Mouse (Mus musculus) forebrain, embryonic 12.5 days (tissue): ENCODE results near the gene Tnip2. TPM values are rescaled to one million over a fixed set of nuclear protein-coding genes. Genes with fewer than 3 reads are reported as not detected.

Experiments used
- ATAC-seq: fragments of 200-750 bp; cut with Nextera tagmentation; 2 replicates; pipeline ENCODE4 v1.8.0; 2017; ENCODE audit warnings: moderate TSS enrichment; ENCODE audit not compliant: low FRiP score
- H3K27ac ChIP-seq: fragments of 300-500 bp; sonication (generic); 2 replicates; pipeline ENCODE4 v1.5.1; 2016; ENCODE audit warnings: mild to moderate bottlenecking
- H3K27me3 ChIP-seq: fragments of 300-500 bp; sonication (generic); 2 replicates; pipeline ENCODE4 v1.6.1; 2016; ENCODE audit warnings: mild to moderate bottlenecking
- H3K36me3 ChIP-seq: fragments of 300-500 bp; sonication (generic); replicated peaks from 2 replicates; pipeline ENCODE4 v1.6.1; 2016; ENCODE audit warnings: mild to moderate bottlenecking
- H3K4me1 ChIP-seq: fragments of 300-500 bp; sonication (generic); 2 replicates; pipeline ENCODE4 v1.6.1; 2016
- H3K4me2 ChIP-seq: fragments of 300-500 bp; sonication (generic); 2 replicates; pipeline ENCODE4 v1.6.1; 2016; ENCODE audit warnings: mild to moderate bottlenecking, moderate library complexity
- H3K4me3 ChIP-seq: fragments of 300-500 bp; sonication (generic); replicated peaks from 2 replicates; pipeline ENCODE4 v1.5.1; 2016; ENCODE audit warnings: mild to moderate bottlenecking
- H3K9ac ChIP-seq: fragments of 300-500 bp; sonication (generic); 2 replicates; pipeline ENCODE4 v1.6.1; 2016; ENCODE audit warnings: mild to moderate bottlenecking
- H3K9me3 ChIP-seq: fragments of 300-500 bp; sonication (generic); 2 replicates; pipeline ENCODE4 v1.6.1; 2016
- WGBS: fragments of 180-500 bp; shearing (Covaris S2); methylation state at CpG from one replicate; pipeline ENCODE4 v1.1.7; 2016; 5-methylcytosine and 5-hydroxymethylcytosine counted together
- polyA plus RNA-seq: library from polyadenylated mRNA; unstranded; fragments of >200 nt; fragmentation: Nextera tagmentation; extraction: Ambion mirVana; gene quantifications from 2 replicates; pipeline ENCODE4 v1.2.1, GENCODE M21; 2016

Gene Tnip2
- polyA plus RNA-seq, 1 experiment from 2014 or later = 9.2 TPM

- Histone ChIP-seq H3K9me3 (no peaks in the 10 kb centered on the region), H3K36me3 (no peaks in the 10 kb centered on the region), H3K27ac (no peak overlapping the region), H3K27me3 (peaks cover 13% of the 10 kb centered on the region; the same call in 1 of the 2 replicates), H3K9ac (no peak overlapping the region), H3K4me3 (no peak overlapping the region), H3K4me1 (0 out of 2 replicates have a peak, but pooled peaks cover under 1% of the 10 kb centered on the region), H3K4me2 (no peak overlapping the region)
- WGBS = 76% methylated on average over 11 of the region's 11 CpGs
- no peak for ATAC-seq
Measured at GRCm38 (mm10) chr5:34520458-34521209, 6.8 kb upstream of the Tnip2 start.

GRCm38 (mm10) chr5:34519389-34519910, 5.7 kb upstream of the Tnip2 start:
- H3K4me2 ChIP-seq = no peak overlapping the region
- no peak overlapping the region for H3K9ac ChIP-seq
- no peak overlapping the region for H3K4me3 ChIP-seq
- ATAC-seq = no peak
- H3K9me3 ChIP-seq = no peaks in the 10 kb centered on the region
- H3K27ac ChIP-seq = no peak overlapping the region
- peaks cover 14% of the 10 kb centered on the region; the same call in 1 of the 2 replicates for H3K27me3 ChIP-seq
- 0 out of 2 replicates have a peak, but pooled peaks cover under 1% of the 10 kb centered on the region for H3K4me1 ChIP-seq
- no peaks in the 10 kb centered on the region for H3K36me3 ChIP-seq
- 84% methylated on average over 9 of the region's 9 CpGs for WGBS

GRCm38 (mm10) chr5:34517913-34518312, 4.1 kb upstream of the Tnip2 start:
- peaks cover 9% of the 10 kb centered on the region; the same call in 1 of the 2 replicates for H3K4me1 ChIP-seq
- H3K27me3 ChIP-seq = peaks cover 11% of the 10 kb centered on the region
- H3K27ac ChIP-seq = no peak overlapping the region
- no peak overlapping the region for H3K4me3 ChIP-seq
- WGBS = 30% methylated on average over 3 of the region's 3 CpGs
- no peaks in the 10 kb centered on the region for H3K9me3 ChIP-seq
- ATAC-seq = no peak
- H3K36me3 ChIP-seq = no peaks in the 10 kb centered on the region
- no peak overlapping the region for H3K9ac ChIP-seq
- H3K4me2 ChIP-seq = no peak overlapping the region

GRCm38 (mm10) chr5:34515096-34515495, 1.3 kb upstream of the Tnip2 start:
- no peak overlapping the region for H3K4me2 ChIP-seq
- ATAC-seq = no peak
- H3K9me3 ChIP-seq = no peaks in the 10 kb centered on the region
- H3K9ac ChIP-seq = no peak overlapping the region
- H3K27ac ChIP-seq = no peak overlapping the region
- H3K27me3 ChIP-seq = peaks cover 20% of the 10 kb centered on the region
- peaks cover 9% of the 10 kb centered on the region; the same call in 1 of the 2 replicates for H3K4me1 ChIP-seq
- H3K36me3 ChIP-seq = no peaks in the 10 kb centered on the region
- H3K4me3 ChIP-seq = no peak overlapping the region

GRCm38 (mm10) chr5:34514218-34514566, 401 bp upstream of the Tnip2 start:
- Histone ChIP-seq H3K4me1 (peaks cover 9% of the 10 kb centered on the region; the same call in 1 of the 2 replicates), H3K27ac (no peak overlapping the region), H3K4me2 (peak overlapping the region; percentile 85), H3K27me3 (peaks cover 20% of the 10 kb centered on the region), H3K9ac (no peak overlapping the region), H3K9me3 (no peaks in the 10 kb centered on the region), H3K36me3 (no peaks in the 10 kb centered on the region), H3K4me3 (peak overlapping the region; percentile 68)
- WGBS = 33% methylated on average over 7 of the region's 7 CpGs
- no peak; the same call in 1 of the 2 replicates for ATAC-seq

GRCm38 (mm10) chr5:34512486-34512885, 1.3 kb downstream of the Tnip2 start:
- H3K4me1 ChIP-seq = peaks cover 9% of the 10 kb centered on the region; the same call in 1 of the 2 replicates
- H3K9ac ChIP-seq = no peak overlapping the region
- no peak overlapping the region for H3K4me3 ChIP-seq
- H3K4me2 ChIP-seq = no peak overlapping the region
- H3K27ac ChIP-seq = no peak overlapping the region
- no peaks in the 10 kb centered on the region for H3K36me3 ChIP-seq
- no peaks in the 10 kb centered on the region for H3K9me3 ChIP-seq
- ATAC-seq = no peak
- H3K27me3 ChIP-seq = peaks cover 20% of the 10 kb centered on the region
- WGBS = 88% methylated on average over 3 of the region's 3 CpGs

- Histone ChIP-seq H3K9ac (no peak overlapping the region), H3K27ac (no peak overlapping the region), H3K4me2 (no peak overlapping the region), H3K27me3 (no peaks in the 10 kb centered on the region), H3K9me3 (no peaks in the 10 kb centered on the region), H3K4me3 (no peak overlapping the region), H3K4me1 (no peaks in the 10 kb centered on the region), H3K36me3 (no peaks in the 10 kb centered on the region)
- 81% methylated on average over 6 of the region's 6 CpGs for WGBS
- ATAC-seq = no peak
Measured at GRCm38 (mm10) chr5:34502821-34503220, 11.0 kb downstream of the Tnip2 start.

- H3K27me3 ChIP-seq = no peaks in the 10 kb centered on the region
- H3K9me3 ChIP-seq = no peaks in the 10 kb centered on the region
- no peaks in the 10 kb centered on the region for H3K4me1 ChIP-seq
- H3K4me2 ChIP-seq = no peak overlapping the region
- H3K4me3 ChIP-seq = no peak overlapping the region
- no peaks in the 10 kb centered on the region for H3K36me3 ChIP-seq
- no peak for ATAC-seq
- no peak overlapping the region for H3K9ac ChIP-seq
- WGBS = 89% methylated on average over 1 of the region's 1 CpGs
- H3K27ac ChIP-seq = no peak overlapping the region
Measured at GRCm38 (mm10) chr5:34502411-34502810, 11.4 kb downstream of the Tnip2 start.

- H3K4me3 ChIP-seq = no peak overlapping the region
- H3K27ac ChIP-seq = no peak overlapping the region
- no peak overlapping the region for H3K9ac ChIP-seq
- no peaks in the 10 kb centered on the region for H3K4me1 ChIP-seq
- no peaks in the 10 kb centered on the region for H3K9me3 ChIP-seq
- H3K27me3 ChIP-seq = no peaks in the 10 kb centered on the region
- 90% methylated on average over 3 of the region's 3 CpGs for WGBS
- no peak overlapping the region for H3K4me2 ChIP-seq
- no peaks in the 10 kb centered on the region for H3K36me3 ChIP-seq
- ATAC-seq = no peak
Measured at GRCm38 (mm10) chr5:34501588-34501987, 12.2 kb downstream of the Tnip2 start.

GRCm38 (mm10) chr5:34500886-34501285, 12.9 kb downstream of the Tnip2 start:
- WGBS = 83% methylated on average over 5 of the region's 5 CpGs
- Histone ChIP-seq H3K9ac (no peak overlapping the region), H3K4me3 (no peak overlapping the region), H3K27ac (no peak overlapping the region), H3K4me2 (no peak overlapping the region), H3K4me1 (no peaks in the 10 kb centered on the region), H3K9me3 (no peaks in the 10 kb centered on the region), H3K36me3 (no peaks in the 10 kb centered on the region; the same call in 1 of the 2 replicates), H3K27me3 (no peaks in the 10 kb centered on the region)
- ATAC-seq = no peak

- no peak overlapping the region for H3K27ac ChIP-seq
- no peaks in the 10 kb centered on the region for H3K9me3 ChIP-seq
- H3K9ac ChIP-seq = no peak overlapping the region
- no peaks in the 10 kb centered on the region for H3K27me3 ChIP-seq
- H3K4me1 ChIP-seq = no peaks in the 10 kb centered on the region
- H3K36me3 ChIP-seq = no peaks in the 10 kb centered on the region; the same call in 1 of the 2 replicates
- no peak overlapping the region for H3K4me3 ChIP-seq
- 88% methylated on average over 6 of the region's 6 CpGs for WGBS
- no peak overlapping the region for H3K4me2 ChIP-seq
- no peak for ATAC-seq
Measured at GRCm38 (mm10) chr5:34496745-34497144, 17.0 kb downstream of the Tnip2 start.

- H3K27ac ChIP-seq = no peak overlapping the region
- ATAC-seq = no peak
- H3K27me3 ChIP-seq = no peaks in the 10 kb centered on the region
- H3K4me2 ChIP-seq = no peak overlapping the region
- no peaks in the 10 kb centered on the region for H3K4me1 ChIP-seq
- no peaks in the 10 kb centered on the region for H3K9me3 ChIP-seq
- H3K36me3 ChIP-seq = peaks cover 34% of the 10 kb centered on the region
- no peak overlapping the region for H3K9ac ChIP-seq
- WGBS = 84% methylated on average over 3 of the region's 3 CpGs
- no peak overlapping the region for H3K4me3 ChIP-seq
Measured at GRCm38 (mm10) chr5:34489418-34489787, 24.4 kb downstream of the Tnip2 start.
